Mouse (Mus musculus): ENCODE results near the gene Elk4.

GRCm38 (mm10) chr1:132065475-132066172 lies 58.2 kb downstream of the Elk4 start:
- TF ChIP-seq EP300 (IDR thresholded peaks at IDR 0.05; ENCODE audit: low read depth) (no peak), CTCF (IDR thresholded peaks at IDR 0.05; ENCODE audit: low read depth) (no peak)

Measured in liver, embryonic 14.5 days (tissue).